Mouse (Mus musculus) spleen, adult 2 months (tissue): ENCODE measurements around the gene Apoa2.

Source experiments
- CTCF ChIP-seq: fragments of 200-500 bp; IDR thresholded peaks from 2 replicates; pipeline ENCODE4 v1.5.1; 2011; ENCODE audit warnings: mild to moderate bottlenecking, inconsistent platforms; ENCODE audit not compliant: insufficient read depth, insufficient read length, insufficient replicate concordance; ENCODE audit errors: extremely low read depth
- POLR2A ChIP-seq: fragments of 200-500 bp; IDR thresholded peaks from 2 replicates; pipeline ENCODE4 v1.6.1; 2011; ENCODE audit warnings: low read depth, low read length, inconsistent platforms

DNA sequence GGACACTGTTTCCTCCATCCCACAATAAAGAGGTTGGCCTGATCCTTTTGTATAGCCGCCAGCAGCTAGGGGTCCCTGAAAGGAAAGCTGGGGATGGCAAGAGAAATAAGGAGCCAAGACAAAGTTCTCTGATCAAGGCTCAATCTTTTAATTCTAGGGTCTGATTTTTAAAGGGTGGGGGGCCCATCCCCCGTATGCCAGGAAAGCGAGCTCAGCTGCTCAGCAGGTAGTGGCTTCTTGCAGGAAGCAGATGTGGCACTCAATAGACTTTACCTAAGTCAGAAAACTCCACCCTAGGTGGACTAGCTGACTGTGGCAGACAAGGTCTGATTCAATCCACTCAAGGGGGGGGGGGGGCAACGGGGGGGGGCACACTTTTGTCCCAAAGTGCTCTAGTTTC lies 1.9 kb downstream of the Apoa2 start:
- TF ChIP-seq CTCF (no peak), POLR2A (no peak)
